Mouse (Mus musculus): ENCODE results near the gene Azgp1.

DNA sequence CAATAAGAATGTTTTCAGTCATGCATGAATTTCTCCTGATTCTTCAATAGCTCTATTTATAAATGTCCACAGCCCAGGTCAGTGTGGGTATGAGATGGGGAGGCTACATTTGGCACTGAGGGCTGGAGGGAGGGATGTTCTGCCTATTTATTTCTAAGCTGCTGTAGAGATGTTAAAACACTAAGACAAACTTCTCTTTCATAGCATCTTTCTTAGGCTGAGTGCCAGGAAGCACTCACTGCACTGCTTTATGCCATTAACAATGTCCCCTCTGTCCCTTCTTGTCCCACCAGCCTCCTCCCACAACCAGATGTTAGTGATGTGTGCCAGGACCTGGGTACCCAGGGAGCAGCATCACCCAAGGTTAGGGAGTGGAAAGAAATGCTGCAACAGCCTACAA is 14.8 kb upstream of the Azgp1 start:
- no peak for TF ChIP-seq POLR2A (IDR thresholded peaks at IDR 0.05; ENCODE audit: borderline replicate concordance, insufficient read depth, low read length)
- TF ChIP-seq CTCF (IDR thresholded peaks at IDR 0.05; ENCODE audit: borderline replicate concordance, insufficient read depth, low read depth, low read length): no peak
